Mouse (Mus musculus) bone marrow, adult 2 months (tissue): ENCODE data around the gene Sh2d2a.

Experiments used
- CTCF ChIP-seq: fragments of 200-500 bp; IDR thresholded peaks from 2 replicates; pipeline ENCODE4 v1.5.1; 2011; ENCODE audit warnings: low read length, control low read depth; ENCODE audit not compliant: control insufficient read depth, insufficient read depth
- POLR2A ChIP-seq: fragments of 200-500 bp; IDR thresholded peaks from 2 replicates; pipeline ENCODE4 v1.6.1; 2011; ENCODE audit warnings: low read depth, mild to moderate bottlenecking, control low read depth, low read length, borderline replicate concordance; ENCODE audit not compliant: control insufficient read depth

DNA sequence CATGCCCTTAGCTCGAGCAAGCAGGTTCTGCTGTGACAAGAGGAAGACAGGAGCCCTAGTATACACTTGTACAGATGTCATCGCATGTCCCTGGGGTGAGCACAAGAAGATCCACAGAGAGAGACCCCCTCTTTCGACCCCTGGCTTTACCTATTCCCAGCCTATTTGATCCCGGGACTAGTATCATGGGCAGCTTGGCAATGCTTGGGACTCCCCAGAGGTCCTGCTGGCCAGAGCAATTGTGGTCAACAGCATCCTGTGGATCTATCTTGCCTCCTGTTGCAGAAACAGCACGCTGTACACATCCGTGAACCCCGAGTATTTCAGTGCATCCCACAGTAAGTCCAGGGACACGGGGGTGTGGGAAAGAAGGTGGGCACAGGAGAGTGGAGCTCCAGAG, 35.3 kb upstream of the Sh2d2a start:
- no peak for TF ChIP-seq POLR2A
- no peak for TF ChIP-seq CTCF
